Mouse (Mus musculus) forebrain, embryonic 12.5 days (tissue): ENCODE results near the gene Rhof. TPM values are rescaled to one million over a fixed set of nuclear protein-coding genes. Genes with fewer than 3 reads are reported as not detected.

ENCODE experiments used
- ATAC-seq: fragments of 200-750 bp; cut with Nextera tagmentation; 2 replicates; pipeline ENCODE4 v1.8.0; 2017; ENCODE audit warnings: moderate TSS enrichment; ENCODE audit not compliant: low FRiP score
- H3K27ac ChIP-seq: fragments of 300-500 bp; sonication (generic); 2 replicates; pipeline ENCODE4 v1.5.1; 2016; ENCODE audit warnings: mild to moderate bottlenecking
- H3K27me3 ChIP-seq: fragments of 300-500 bp; sonication (generic); 2 replicates; pipeline ENCODE4 v1.6.1; 2016; ENCODE audit warnings: mild to moderate bottlenecking
- H3K36me3 ChIP-seq: fragments of 300-500 bp; sonication (generic); replicated peaks from 2 replicates; pipeline ENCODE4 v1.6.1; 2016; ENCODE audit warnings: mild to moderate bottlenecking
- H3K4me1 ChIP-seq: fragments of 300-500 bp; sonication (generic); 2 replicates; pipeline ENCODE4 v1.6.1; 2016
- H3K4me2 ChIP-seq: fragments of 300-500 bp; sonication (generic); 2 replicates; pipeline ENCODE4 v1.6.1; 2016; ENCODE audit warnings: mild to moderate bottlenecking, moderate library complexity
- H3K4me3 ChIP-seq: fragments of 300-500 bp; sonication (generic); replicated peaks from 2 replicates; pipeline ENCODE4 v1.5.1; 2016; ENCODE audit warnings: mild to moderate bottlenecking
- H3K9ac ChIP-seq: fragments of 300-500 bp; sonication (generic); 2 replicates; pipeline ENCODE4 v1.6.1; 2016; ENCODE audit warnings: mild to moderate bottlenecking
- H3K9me3 ChIP-seq: fragments of 300-500 bp; sonication (generic); 2 replicates; pipeline ENCODE4 v1.6.1; 2016
- WGBS: fragments of 180-500 bp; shearing (Covaris S2); methylation state at CpG from one replicate; pipeline ENCODE4 v1.1.7; 2016; 5-methylcytosine and 5-hydroxymethylcytosine counted together
- polyA plus RNA-seq: library from polyadenylated mRNA; unstranded; fragments of >200 nt; fragmentation: Nextera tagmentation; extraction: Ambion mirVana; gene quantifications from 2 replicates; pipeline ENCODE4 v1.2.1, GENCODE M21; 2016

Gene Rhof
- polyA plus RNA-seq, 1 experiment from 2014 or later, result 2.8 TPM

DNA sequence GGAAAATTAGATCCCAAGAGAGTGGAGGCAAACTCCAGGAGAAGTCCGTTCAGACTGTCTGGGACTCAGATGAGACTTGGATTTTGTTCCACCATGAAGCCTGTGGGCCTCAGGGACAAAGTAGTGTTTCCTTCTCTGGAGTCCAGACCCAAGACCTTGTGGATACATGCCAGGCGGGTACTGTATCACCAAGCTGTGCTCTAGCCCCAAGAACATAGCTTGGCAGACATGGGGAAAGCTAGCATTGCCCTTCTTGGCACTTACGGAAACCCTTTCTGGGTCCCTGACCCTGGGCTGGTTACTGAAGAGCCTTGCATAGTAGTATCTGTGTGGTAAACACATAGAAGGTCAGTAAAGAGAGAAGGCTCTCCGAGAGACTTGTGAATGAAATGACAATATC is 27.0 kb upstream of the Rhof start:
- Histone ChIP-seq H3K27ac (no peak overlapping the region), H3K4me1 (no peaks in the 10 kb centered on the region), H3K27me3 (no peaks in the 10 kb centered on the region), H3K4me3 (no peak overlapping the region), H3K9me3 (no peaks in the 10 kb centered on the region), H3K9ac (no peak overlapping the region), H3K36me3 (peaks cover 86% of the 10 kb centered on the region), H3K4me2 (no peak overlapping the region)
- ATAC-seq, result no peak
- 95% methylated on average over 4 of the region's 4 CpGs for WGBS

DNA sequence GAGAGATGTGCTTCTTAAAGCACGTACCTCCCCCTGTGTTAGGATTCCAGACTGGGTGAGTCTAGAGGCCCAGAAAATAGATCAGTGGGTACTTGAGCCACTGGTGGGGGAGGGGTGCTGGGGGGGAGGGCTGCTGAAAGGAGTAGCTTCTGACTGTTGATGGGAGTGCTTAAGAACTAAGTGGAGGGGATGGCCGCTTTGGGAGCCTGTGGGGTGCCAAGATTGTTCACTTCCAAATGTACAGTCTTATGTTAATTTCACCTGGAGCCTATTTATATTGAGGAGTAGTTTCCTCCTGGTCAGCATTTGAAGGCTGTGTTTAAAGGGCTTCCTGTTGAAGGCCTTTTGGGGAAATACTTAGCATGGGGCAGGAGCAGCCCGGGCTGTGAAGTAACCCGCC is 25.5 kb upstream of the Rhof start:
- ATAC-seq, result no peak
- Histone ChIP-seq H3K4me2 (no peak overlapping the region), H3K36me3 (peaks cover 86% of the 10 kb centered on the region), H3K27me3 (no peaks in the 10 kb centered on the region), H3K4me3 (no peak overlapping the region), H3K27ac (no peak overlapping the region), H3K4me1 (no peaks in the 10 kb centered on the region), H3K9ac (no peak overlapping the region), H3K9me3 (no peaks in the 10 kb centered on the region)
- 91% methylated on average over 4 of the region's 4 CpGs for WGBS

DNA sequence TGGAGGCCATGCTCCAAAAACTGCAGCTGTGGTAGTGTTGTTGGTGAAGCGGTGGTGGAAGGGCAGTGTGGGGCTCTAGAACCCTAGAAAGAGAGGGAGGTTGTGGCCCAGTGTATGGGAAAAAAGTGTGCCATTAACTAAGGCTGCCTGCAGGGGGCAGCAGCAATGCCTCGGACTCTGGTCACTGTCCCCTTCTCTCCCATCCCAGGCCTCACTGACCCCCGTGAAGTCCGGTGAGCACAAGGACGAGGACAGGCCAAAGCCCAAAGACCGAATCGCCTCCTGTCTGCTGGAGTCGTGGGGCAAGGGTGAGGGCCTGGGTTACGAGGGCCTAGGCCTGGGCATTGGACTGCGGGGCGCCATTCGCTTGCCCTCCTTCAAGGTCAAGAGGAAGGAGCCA is 24.3 kb upstream of the Rhof start:
- no peak for ATAC-seq
- H3K4me1 ChIP-seq, result no peaks in the 10 kb centered on the region
- 87% methylated on average over 12 of the region's 12 CpGs for WGBS
- no peak overlapping the region for H3K9ac ChIP-seq
- H3K4me3 ChIP-seq, result no peak overlapping the region
- H3K36me3 ChIP-seq, result peaks cover 86% of the 10 kb centered on the region
- H3K27me3 ChIP-seq, result no peaks in the 10 kb centered on the region
- H3K4me2 ChIP-seq, result no peak overlapping the region
- H3K9me3 ChIP-seq, result no peaks in the 10 kb centered on the region
- H3K27ac ChIP-seq, result no peak overlapping the region

DNA sequence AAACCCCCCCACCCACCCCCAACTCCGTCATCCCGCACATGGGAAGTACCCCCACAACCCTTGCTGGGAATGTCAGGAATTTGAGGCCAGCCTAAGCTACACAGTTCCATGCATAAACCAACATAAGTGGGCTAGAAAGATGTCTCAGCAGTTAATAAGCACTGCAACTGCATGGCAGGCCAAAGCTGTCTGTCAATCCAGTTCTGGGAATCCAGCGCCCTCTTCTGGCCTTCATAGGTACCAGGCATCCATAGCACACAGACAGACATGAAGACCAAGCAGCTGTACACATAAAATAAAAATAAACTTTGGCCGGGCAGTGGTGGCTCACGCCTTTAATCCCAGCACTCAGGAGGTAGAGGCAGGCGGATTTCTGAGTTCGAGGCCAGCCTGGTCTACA is 22.9 kb upstream of the Rhof start:
- WGBS, result 62% methylated on average over 7 of the region's 7 CpGs
- Histone ChIP-seq H3K4me2 (no peak overlapping the region), H3K4me3 (no peak overlapping the region), H3K9me3 (no peaks in the 10 kb centered on the region), H3K27ac (no peak overlapping the region), H3K27me3 (no peaks in the 10 kb centered on the region), H3K4me1 (peaks cover 12% of the 10 kb centered on the region), H3K36me3 (peaks cover 86% of the 10 kb centered on the region), H3K9ac (no peak overlapping the region)
- ATAC-seq, result peak; percentile 50; the same call in 1 of the 2 replicates

DNA sequence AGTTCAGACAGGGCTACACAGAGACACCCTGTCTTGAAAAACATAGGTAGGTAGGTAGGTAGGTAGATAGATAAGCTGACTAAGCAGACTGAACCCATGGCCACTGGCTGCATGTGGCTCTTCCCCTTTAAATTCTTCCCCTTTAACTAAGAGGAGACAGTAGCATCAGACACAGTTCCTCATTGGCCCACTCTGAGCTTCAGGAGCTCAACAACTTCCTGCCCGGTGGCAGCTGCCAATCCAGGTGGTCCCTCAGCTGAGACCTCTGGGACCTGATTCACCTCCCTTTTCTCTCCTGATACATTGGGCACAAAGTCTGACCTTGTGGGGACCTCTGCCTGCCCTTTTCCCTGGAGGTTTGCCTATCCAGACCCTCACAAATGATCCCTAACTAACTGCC is 20.4 kb upstream of the Rhof start:
- Histone ChIP-seq H3K27me3 (no peaks in the 10 kb centered on the region), H3K36me3 (peaks cover 82% of the 10 kb centered on the region), H3K9ac (no peak overlapping the region), H3K4me2 (no peak overlapping the region), H3K27ac (no peak overlapping the region), H3K4me1 (peaks cover 37% of the 10 kb centered on the region), H3K4me3 (no peak overlapping the region), H3K9me3 (no peaks in the 10 kb centered on the region)
- no peak for ATAC-seq
- 100% methylated on average over 1 of the region's 1 CpGs for WGBS

DNA sequence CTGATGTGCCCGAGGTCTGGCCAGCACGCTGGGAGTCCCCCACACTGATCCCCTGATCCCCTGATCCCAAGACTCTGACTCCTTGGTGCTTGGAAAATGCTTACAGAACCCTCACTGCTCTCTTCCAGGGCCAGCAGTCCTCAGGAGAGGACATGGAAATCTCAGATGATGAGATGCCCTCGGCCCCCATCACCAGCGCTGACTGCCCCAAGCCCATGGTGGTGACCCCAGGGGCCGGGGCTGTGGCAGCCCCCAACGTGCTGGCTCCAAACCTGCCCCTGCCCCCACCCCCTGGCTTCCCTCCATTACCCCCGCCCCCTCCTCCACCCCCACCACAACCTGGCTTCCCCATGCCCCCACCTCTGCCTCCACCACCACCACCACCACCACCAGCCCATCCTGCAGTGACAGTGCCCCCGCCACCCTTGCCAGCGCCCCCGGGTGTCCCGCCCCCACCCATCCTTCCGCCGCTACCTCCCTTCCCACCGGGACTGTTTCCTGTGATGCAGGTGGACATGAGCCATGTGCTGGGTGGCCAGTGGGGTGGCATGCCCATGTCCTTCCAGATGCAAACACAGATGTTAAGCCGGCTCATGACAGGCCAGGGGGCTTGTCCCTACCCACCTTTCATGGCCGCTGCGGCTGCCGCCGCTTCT is 19.3 kb upstream of the Rhof start:
- H3K4me3 ChIP-seq, result no peak overlapping the region

DNA sequence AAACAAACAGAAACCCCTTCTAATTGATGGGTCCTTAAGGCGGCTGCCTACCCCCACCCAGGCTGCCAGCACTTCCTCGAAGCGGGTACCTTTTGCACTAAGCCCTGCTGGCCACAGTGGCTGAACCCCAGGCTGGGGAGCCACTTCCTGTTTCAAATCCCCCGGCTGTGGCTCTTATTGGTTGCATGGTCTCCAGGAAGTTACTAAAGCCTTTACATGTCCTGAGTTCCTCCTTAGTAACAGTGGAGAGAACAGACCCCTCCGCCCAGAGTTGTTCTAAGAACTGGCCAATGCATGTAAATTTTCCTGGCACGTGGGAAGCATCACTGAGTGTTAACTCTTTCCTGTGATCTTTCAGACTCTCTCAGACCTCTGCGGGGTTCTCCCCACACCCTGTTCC is 18.6 kb upstream of the Rhof start:
- peak overlapping the region; percentile 35; the same call in 1 of the 2 replicates for H3K4me3 ChIP-seq
- H3K36me3 ChIP-seq, result peaks cover 85% of the 10 kb centered on the region

More for the DNA sequence above, 19.3 kb upstream of the Rhof start:
- no peak for ATAC-seq
- no peak overlapping the region for H3K9ac ChIP-seq
- H3K27ac ChIP-seq, result no peak overlapping the region
- H3K27me3 ChIP-seq, result no peaks in the 10 kb centered on the region
- H3K4me1 ChIP-seq, result peaks cover 43% of the 10 kb centered on the region
- H3K4me2 ChIP-seq, result no peak overlapping the region
- H3K36me3 ChIP-seq, result peaks cover 82% of the 10 kb centered on the region
- WGBS, result 90% methylated on average over 18 of the region's 19 CpGs
- H3K9me3 ChIP-seq, result no peaks in the 10 kb centered on the region

DNA sequence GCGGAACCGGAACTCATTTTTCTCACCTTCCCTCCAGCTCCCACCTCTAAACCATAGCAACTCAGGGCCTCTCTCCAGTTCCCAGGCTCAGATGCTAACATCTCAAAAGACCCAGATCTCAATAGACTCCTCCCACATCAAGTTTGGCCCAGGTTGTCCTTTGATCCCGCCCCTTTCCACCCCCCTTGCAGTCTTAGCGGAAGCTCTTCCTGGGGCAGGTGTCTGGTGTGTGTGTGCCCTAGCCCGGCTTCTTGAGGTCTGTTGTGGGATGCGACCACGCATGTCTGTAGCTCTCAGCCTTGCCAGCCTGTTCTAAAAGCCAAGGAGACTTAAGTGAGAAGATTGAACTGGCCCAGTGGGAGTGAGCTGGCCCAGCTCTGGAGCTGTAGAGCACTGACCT is 18.1 kb upstream of the Rhof start:
- Histone ChIP-seq H3K27me3 (no peaks in the 10 kb centered on the region), H3K9me3 (no peaks in the 10 kb centered on the region), H3K27ac (peak overlapping the region; percentile 36; the same call in 1 of the 2 replicates), H3K4me1 (peaks cover 52% of the 10 kb centered on the region), H3K36me3 (peaks cover 90% of the 10 kb centered on the region), H3K4me3 (peak overlapping the region; percentile 35), H3K4me2 (peak overlapping the region; percentile 52), H3K9ac (peak overlapping the region; percentile 54)
- 53% methylated on average over 7 of the region's 7 CpGs for WGBS
- no peak for ATAC-seq

More for the DNA sequence above, 18.6 kb upstream of the Rhof start:
- peak overlapping the region; percentile 54; the same call in 1 of the 2 replicates for H3K9ac ChIP-seq
- ATAC-seq, result no peak
- H3K27ac ChIP-seq, result peak overlapping the region; percentile 36; the same call in 1 of the 2 replicates
- no peaks in the 10 kb centered on the region for H3K27me3 ChIP-seq
- peaks cover 48% of the 10 kb centered on the region for H3K4me1 ChIP-seq
- 58% methylated on average over 7 of the region's 7 CpGs for WGBS
- peak overlapping the region; percentile 52 for H3K4me2 ChIP-seq
- no peaks in the 10 kb centered on the region for H3K9me3 ChIP-seq

DNA sequence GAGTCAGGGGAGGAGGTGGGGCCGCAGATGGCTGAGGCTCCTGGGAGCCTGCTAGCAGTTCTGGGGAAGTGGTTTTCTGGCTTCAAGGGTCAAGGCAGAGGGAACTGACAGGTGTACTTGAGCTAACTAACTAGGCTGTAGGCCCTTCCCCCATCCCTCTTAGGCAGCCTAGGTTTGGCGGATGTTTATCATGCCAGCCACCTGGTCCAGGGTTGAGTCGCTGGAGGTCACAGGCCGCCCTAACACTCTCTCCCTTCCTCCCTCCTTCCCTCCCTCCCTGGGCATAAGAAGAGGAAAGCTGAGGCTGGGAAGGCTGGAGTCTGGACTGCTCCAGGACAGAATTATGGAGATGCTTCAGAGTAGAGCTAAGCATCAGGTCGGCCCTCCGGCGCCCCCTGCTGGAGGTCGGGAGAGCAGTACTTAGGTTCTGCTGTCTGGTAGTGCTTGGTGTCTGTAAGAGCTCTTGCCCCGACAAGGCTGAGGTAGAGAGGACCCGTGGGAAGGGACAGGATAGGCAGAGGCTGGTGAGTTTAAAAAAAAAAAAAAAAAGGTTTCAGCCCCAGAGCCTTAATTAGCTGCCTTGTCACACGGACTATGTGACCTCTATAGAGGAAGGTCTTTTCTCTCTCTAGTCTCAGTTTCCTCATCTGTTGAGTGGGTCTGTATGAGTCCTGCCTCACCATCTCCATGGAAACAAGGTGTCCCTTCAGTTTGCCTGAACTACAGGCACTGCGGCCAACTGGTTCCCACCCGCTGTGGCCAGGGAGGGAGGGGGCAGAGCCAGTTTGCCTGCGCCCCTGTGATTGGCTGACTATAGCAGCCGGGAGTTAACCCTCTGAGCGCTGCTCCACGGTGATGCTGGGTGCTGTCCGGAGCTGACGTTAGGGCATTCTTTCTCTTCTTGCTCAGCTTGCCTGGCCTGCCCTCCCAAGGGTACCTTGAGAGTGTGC is 17.2 kb upstream of the Rhof start:
- peaks cover 61% of the 10 kb centered on the region for H3K4me1 ChIP-seq
- peak overlapping the region; percentile 54 for H3K9ac ChIP-seq
- H3K27me3 ChIP-seq, result no peaks in the 10 kb centered on the region
- H3K4me3 ChIP-seq, result peak overlapping the region; percentile 35
- H3K27ac ChIP-seq, result peak overlapping the region; percentile 26; the same call in 1 of the 2 replicates
- no peaks in the 10 kb centered on the region for H3K9me3 ChIP-seq
- peak overlapping the region; percentile 52 for H3K4me2 ChIP-seq
- peaks cover 87% of the 10 kb centered on the region for H3K36me3 ChIP-seq
- 10% methylated on average over 19 of the region's 19 CpGs for WGBS
- ATAC-seq, result peak; percentile 85

DNA sequence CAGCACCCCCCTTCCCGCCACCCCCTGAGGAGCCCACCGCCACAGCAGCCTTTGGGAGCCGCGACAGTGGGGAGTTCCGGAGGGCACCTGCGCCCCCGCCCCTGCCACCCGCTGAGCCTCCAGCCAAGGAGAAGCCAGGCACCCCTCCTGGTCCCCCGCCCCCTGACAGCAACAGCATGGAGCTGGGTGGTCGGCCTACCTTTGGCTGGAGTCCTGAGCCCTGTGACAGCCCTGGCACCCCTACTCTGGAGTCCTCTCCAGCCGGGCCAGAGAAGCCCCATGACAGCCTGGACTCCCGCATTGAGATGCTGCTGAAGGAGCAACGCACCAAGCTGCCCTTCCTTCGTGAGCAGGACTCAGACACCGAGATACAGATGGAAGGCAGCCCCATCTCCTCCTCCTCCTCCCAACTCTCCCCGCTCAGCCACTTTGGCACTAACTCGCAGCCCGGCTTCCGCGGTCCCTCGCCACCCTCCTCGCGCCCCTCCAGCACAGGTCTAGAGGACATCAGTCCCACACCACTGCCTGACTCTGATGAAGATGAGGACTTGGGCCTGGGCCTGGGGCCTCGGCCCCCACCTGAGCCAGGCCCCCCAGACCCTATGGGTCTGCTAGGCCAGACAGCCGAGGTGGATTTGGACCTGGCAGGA is 15.7 kb upstream of the Rhof start:
- Histone ChIP-seq H3K27ac (no peak overlapping the region), H3K4me3 (no peak overlapping the region), H3K4me2 (peak overlapping the region; percentile 1; the same call in 1 of the 2 replicates), H3K4me1 (peaks cover 74% of the 10 kb centered on the region), H3K36me3 (peaks cover 77% of the 10 kb centered on the region), H3K9me3 (no peaks in the 10 kb centered on the region), H3K9ac (no peak overlapping the region; the same call in 1 of the 2 replicates), H3K27me3 (no peaks in the 10 kb centered on the region)
- 85% methylated on average over 25 of the region's 25 CpGs for WGBS
- no peak for ATAC-seq

DNA sequence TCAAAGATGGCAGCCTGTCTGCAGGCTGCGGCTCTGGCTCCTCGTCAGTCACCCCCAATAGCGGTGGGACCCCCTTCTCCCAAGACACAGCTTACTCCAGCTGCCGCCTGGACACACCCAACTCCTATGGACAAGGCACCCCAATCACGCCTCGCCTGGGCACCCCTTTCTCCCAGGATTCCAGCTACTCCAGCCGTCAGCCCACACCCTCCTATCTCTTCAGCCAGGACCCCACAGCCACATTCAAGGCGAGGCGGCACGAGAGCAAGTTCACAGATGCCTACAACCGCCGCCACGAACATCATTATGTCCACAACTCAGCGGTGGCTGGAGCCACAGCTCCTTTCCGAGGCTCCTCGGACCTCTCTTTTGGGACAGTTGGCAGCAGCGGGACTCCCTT is 15.1 kb upstream of the Rhof start:
- H3K4me3 ChIP-seq, result no peak overlapping the region
- WGBS, result 87% methylated on average over 17 of the region's 17 CpGs
- H3K4me2 ChIP-seq, result no peak overlapping the region
- ATAC-seq, result no peak
- no peak overlapping the region for H3K9ac ChIP-seq
- no peaks in the 10 kb centered on the region for H3K9me3 ChIP-seq
- no peak overlapping the region for H3K27ac ChIP-seq
- H3K36me3 ChIP-seq, result peaks cover 70% of the 10 kb centered on the region
- peaks cover 74% of the 10 kb centered on the region for H3K4me1 ChIP-seq
- no peaks in the 10 kb centered on the region for H3K27me3 ChIP-seq

DNA sequence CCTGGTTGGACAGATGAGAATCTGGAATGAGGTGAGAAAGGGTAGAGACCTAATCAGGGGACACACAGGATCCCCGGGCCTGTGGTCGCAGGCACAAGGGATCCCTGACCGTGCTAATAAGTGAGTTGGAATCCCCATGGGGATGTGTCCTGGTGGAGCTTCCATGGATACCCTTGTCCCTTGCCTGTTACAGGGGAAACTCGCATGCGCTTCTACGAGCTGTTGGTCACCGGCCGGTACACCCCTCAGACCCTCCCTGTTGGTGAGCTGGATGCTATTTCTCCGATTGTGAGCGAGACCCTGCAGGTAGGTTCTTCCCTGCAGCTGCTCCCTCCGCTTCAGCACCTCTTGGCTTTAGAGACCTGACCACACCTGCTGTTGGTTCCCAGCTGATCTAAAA is 13.9 kb upstream of the Rhof start:
- H3K27ac ChIP-seq, result no peak overlapping the region
- peak overlapping the region; percentile 100; the same call in 1 of the 2 replicates for H3K4me2 ChIP-seq
- no peak for ATAC-seq
- H3K4me1 ChIP-seq, result peaks cover 72% of the 10 kb centered on the region
- WGBS, result 87% methylated on average over 11 of the region's 11 CpGs
- H3K27me3 ChIP-seq, result no peaks in the 10 kb centered on the region
- H3K9ac ChIP-seq, result no peak overlapping the region
- no peaks in the 10 kb centered on the region for H3K9me3 ChIP-seq
- no peak overlapping the region for H3K4me3 ChIP-seq
- peaks cover 58% of the 10 kb centered on the region for H3K36me3 ChIP-seq
